Mouse (Mus musculus): ENCODE measurements at regions not wholly inside any gene's neighbourhood (a gene's known extent, or its start where the extent isn't known, plus 50 kb on each side); places are given as distances from the start of the nearest gene placed in this dataset.

DNA sequence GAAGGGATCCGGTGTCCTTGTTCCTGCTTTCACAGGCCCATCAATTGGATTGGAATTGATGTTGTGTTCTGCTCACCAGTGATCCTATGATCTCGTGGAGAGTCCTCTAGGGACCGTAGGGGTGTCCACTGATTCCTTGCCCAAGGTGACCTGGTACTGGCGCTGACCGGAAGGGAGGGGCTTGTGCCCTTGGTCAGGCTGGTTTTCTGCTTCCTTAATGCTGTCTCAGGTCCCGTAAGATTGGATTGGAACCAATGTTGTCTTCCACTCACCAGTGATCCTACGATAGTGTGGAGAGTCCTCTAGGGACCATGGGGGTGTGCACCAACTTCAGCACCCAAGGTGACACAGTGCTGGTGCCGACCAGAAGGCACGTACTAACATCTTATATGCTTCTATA is 324.9 kb upstream of the Ptchd4 start:
- no peak overlapping the region for H3K27ac ChIP-seq (replicated peaks; ENCODE audit: low read depth, low read length)
- H3K4me2 ChIP-seq (ENCODE audit: low read depth, low read length), result no peak overlapping the region
- no peaks in the 10 kb centered on the region for H3K4me1 ChIP-seq (ENCODE audit: control insufficient read depth, insufficient read depth, low read length)
- 85% methylated on average over 9 of the region's 9 CpGs for WGBS
- DNase-seq (ENCODE audit: low spot score) (no peak), ATAC-seq (ENCODE audit: low read depth) (no peak)
- no peak overlapping the region for H3K4me3 ChIP-seq (ENCODE audit: low read depth, low read length)
- no peaks in the 10 kb centered on the region for H3K27me3 ChIP-seq (replicated peaks; ENCODE audit: control insufficient read depth, insufficient read depth, low read length)
- H3K36me3 ChIP-seq (ENCODE audit: control insufficient read depth, insufficient read depth, low read length), result no peaks in the 10 kb centered on the region
- H3K9me3 ChIP-seq (ENCODE audit: control insufficient read depth, low read length), result no peaks in the 10 kb centered on the region
- H3K9ac ChIP-seq (ENCODE audit: low read depth, low read length), result no peak overlapping the region

DNA sequence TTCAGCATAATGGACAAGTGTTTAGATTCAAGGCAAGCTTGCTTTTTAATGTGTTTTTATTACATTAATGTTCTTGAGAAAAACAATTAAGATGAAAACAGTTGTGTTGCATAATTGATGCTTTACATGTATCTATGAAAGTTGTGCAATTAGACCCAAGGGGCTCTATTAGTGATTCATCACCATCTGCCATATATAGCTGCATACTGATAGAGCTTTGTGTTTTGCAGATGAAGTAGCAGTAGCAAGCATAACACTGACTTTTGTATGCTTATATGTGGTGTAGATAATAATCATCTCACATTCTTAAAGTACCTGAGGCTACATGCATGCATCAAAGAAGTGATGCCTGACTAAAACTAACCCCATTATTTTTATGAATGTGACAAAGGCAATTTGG is 307.3 kb upstream of the Ptchd4 start:
- Histone ChIP-seq H3K9me3 (ENCODE audit: control insufficient read depth, low read length) (no peaks in the 10 kb centered on the region), H3K9ac (ENCODE audit: low read depth, low read length) (no peak overlapping the region), H3K27me3 (replicated peaks; ENCODE audit: control insufficient read depth, insufficient read depth, low read length) (no peaks in the 10 kb centered on the region), H3K27ac (replicated peaks; ENCODE audit: low read depth, low read length) (no peak overlapping the region), H3K4me3 (ENCODE audit: low read depth, low read length) (no peak overlapping the region), H3K4me1 (ENCODE audit: control insufficient read depth, insufficient read depth, low read length) (no peaks in the 10 kb centered on the region), H3K36me3 (ENCODE audit: control insufficient read depth, insufficient read depth, low read length) (no peaks in the 10 kb centered on the region), H3K4me2 (ENCODE audit: low read depth, low read length) (no peak overlapping the region)
- no peak for ATAC-seq (ENCODE audit: low read depth)
- no peak for DNase-seq (ENCODE audit: low spot score)

GRCm38 (mm10) chr17:42024295-42024694 is 291.5 kb upstream of the Ptchd4 start:
- Histone ChIP-seq H3K4me2 (ENCODE audit: low read depth, low read length) (no peak overlapping the region), H3K9me3 (ENCODE audit: control insufficient read depth, low read length) (no peaks in the 10 kb centered on the region), H3K4me3 (ENCODE audit: low read depth, low read length) (no peak overlapping the region), H3K36me3 (ENCODE audit: control insufficient read depth, insufficient read depth, low read length) (no peaks in the 10 kb centered on the region), H3K9ac (ENCODE audit: low read depth, low read length) (no peak overlapping the region), H3K27me3 (replicated peaks; ENCODE audit: control insufficient read depth, insufficient read depth, low read length) (no peaks in the 10 kb centered on the region), H3K4me1 (ENCODE audit: control insufficient read depth, insufficient read depth, low read length) (no peaks in the 10 kb centered on the region), H3K27ac (replicated peaks; ENCODE audit: low read depth, low read length) (no peak overlapping the region)
- DNase-seq (ENCODE audit: low spot score) (no peak), ATAC-seq (ENCODE audit: low read depth) (no peak)
- WGBS, result 100% methylated on average over 1 of the region's 2 CpGs

GRCm38 (mm10) chr17:42027253-42027652 is 288.5 kb upstream of the Ptchd4 start:
- DNase-seq (ENCODE audit: low spot score), result no peak
- Histone ChIP-seq H3K9me3 (ENCODE audit: control insufficient read depth, low read length) (no peaks in the 10 kb centered on the region), H3K9ac (ENCODE audit: low read depth, low read length) (no peak overlapping the region), H3K36me3 (ENCODE audit: control insufficient read depth, insufficient read depth, low read length) (no peaks in the 10 kb centered on the region), H3K27me3 (replicated peaks; ENCODE audit: control insufficient read depth, insufficient read depth, low read length) (no peaks in the 10 kb centered on the region), H3K4me1 (ENCODE audit: control insufficient read depth, insufficient read depth, low read length) (no peaks in the 10 kb centered on the region), H3K4me3 (ENCODE audit: low read depth, low read length) (no peak overlapping the region), H3K27ac (replicated peaks; ENCODE audit: low read depth, low read length) (no peak overlapping the region), H3K4me2 (ENCODE audit: low read depth, low read length) (no peak overlapping the region)
- ATAC-seq (ENCODE audit: low read depth), result no peak

GRCm38 (mm10) chr17:42029452-42029851 is 286.3 kb upstream of the Ptchd4 start:
- Histone ChIP-seq H3K4me1 (ENCODE audit: control insufficient read depth, insufficient read depth, low read length) (no peaks in the 10 kb centered on the region), H3K4me2 (ENCODE audit: low read depth, low read length) (no peak overlapping the region), H3K27me3 (replicated peaks; ENCODE audit: control insufficient read depth, insufficient read depth, low read length) (no peaks in the 10 kb centered on the region), H3K4me3 (ENCODE audit: low read depth, low read length) (no peak overlapping the region), H3K27ac (replicated peaks; ENCODE audit: low read depth, low read length) (no peak overlapping the region), H3K9me3 (ENCODE audit: control insufficient read depth, low read length) (no peaks in the 10 kb centered on the region), H3K36me3 (ENCODE audit: control insufficient read depth, insufficient read depth, low read length) (no peaks in the 10 kb centered on the region), H3K9ac (ENCODE audit: low read depth, low read length) (no peak overlapping the region)
- ATAC-seq (ENCODE audit: low read depth) (no peak), DNase-seq (ENCODE audit: low spot score) (peak; percentile 14)
- WGBS, result 48% methylated on average over 3 of the region's 3 CpGs

- H3K4me3 ChIP-seq (ENCODE audit: low read depth, low read length), result no peak overlapping the region
- H3K9me3 ChIP-seq (ENCODE audit: control insufficient read depth, low read length), result no peaks in the 10 kb centered on the region
- DNase-seq (ENCODE audit: low spot score) (no peak), ATAC-seq (ENCODE audit: low read depth) (no peak)
- H3K27me3 ChIP-seq (replicated peaks; ENCODE audit: control insufficient read depth, insufficient read depth, low read length), result no peaks in the 10 kb centered on the region
- no peak overlapping the region for H3K27ac ChIP-seq (replicated peaks; ENCODE audit: low read depth, low read length)
- 93% methylated on average over 2 of the region's 2 CpGs for WGBS
- H3K4me1 ChIP-seq (ENCODE audit: control insufficient read depth, insufficient read depth, low read length), result no peaks in the 10 kb centered on the region
- no peak overlapping the region for H3K4me2 ChIP-seq (ENCODE audit: low read depth, low read length)
- H3K9ac ChIP-seq (ENCODE audit: low read depth, low read length), result no peak overlapping the region
- no peaks in the 10 kb centered on the region for H3K36me3 ChIP-seq (ENCODE audit: control insufficient read depth, insufficient read depth, low read length)
Measured at GRCm38 (mm10) chr17:42037089-42037488, 278.7 kb upstream of the Ptchd4 start.

- no peaks in the 10 kb centered on the region for H3K9me3 ChIP-seq (ENCODE audit: control insufficient read depth, low read length)
- 81% methylated on average over 5 of the region's 5 CpGs for WGBS
- no peak overlapping the region for H3K4me2 ChIP-seq (ENCODE audit: low read depth, low read length)
- ATAC-seq (ENCODE audit: low read depth), result 0 out of 2 replicates have a peak, but pooled peaks have one; percentile 37
- H3K4me1 ChIP-seq (ENCODE audit: control insufficient read depth, insufficient read depth, low read length), result no peaks in the 10 kb centered on the region
- no peak for DNase-seq (ENCODE audit: low spot score)
- no peak overlapping the region for H3K9ac ChIP-seq (ENCODE audit: low read depth, low read length)
- H3K36me3 ChIP-seq (ENCODE audit: control insufficient read depth, insufficient read depth, low read length), result no peaks in the 10 kb centered on the region
- no peak overlapping the region for H3K27ac ChIP-seq (replicated peaks; ENCODE audit: low read depth, low read length)
- no peaks in the 10 kb centered on the region for H3K27me3 ChIP-seq (replicated peaks; ENCODE audit: control insufficient read depth, insufficient read depth, low read length)
- no peak overlapping the region for H3K4me3 ChIP-seq (ENCODE audit: low read depth, low read length)
Measured at GRCm38 (mm10) chr17:42049779-42050515, 265.8 kb upstream of the Ptchd4 start.

DNA sequence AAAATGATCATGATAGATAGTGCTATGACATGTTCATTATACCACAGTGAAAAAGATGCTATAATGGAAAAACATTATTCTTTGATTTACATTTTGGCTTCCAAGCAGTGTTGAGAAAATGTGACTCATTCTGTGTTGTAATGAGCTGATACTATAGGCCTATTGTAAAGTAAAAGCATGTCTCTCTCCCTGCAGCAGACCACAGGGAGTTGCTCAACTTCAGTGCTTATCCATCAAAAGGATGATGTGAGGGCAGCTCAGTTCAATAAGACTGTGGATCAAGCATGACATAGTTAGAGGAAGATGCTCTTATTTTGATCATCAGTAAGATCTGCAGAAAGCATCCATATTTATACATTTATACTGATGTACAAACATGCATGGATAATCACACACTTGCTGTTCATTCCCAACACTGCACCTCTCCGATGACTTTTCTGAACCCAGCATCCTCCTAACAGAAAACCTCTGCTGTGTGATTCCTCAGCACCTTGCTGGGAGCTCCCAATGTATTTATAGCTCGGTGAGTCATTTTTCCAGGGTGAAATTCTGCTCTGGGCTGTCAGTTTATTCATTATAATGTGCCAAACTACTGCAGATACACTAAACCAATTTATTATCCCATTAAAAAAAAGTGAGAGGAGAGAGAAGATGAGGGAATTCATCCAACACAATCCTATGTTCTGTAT is 224.8 kb upstream of the Ptchd4 start:
- WGBS, result 70% methylated on average over 2 of the region's 2 CpGs
- Histone ChIP-seq H3K9me3 (ENCODE audit: control insufficient read depth, low read length) (no peaks in the 10 kb centered on the region), H3K4me3 (ENCODE audit: low read depth, low read length) (no peak overlapping the region), H3K4me2 (ENCODE audit: low read depth, low read length) (no peak overlapping the region), H3K4me1 (ENCODE audit: control insufficient read depth, insufficient read depth, low read length) (no peaks in the 10 kb centered on the region), H3K36me3 (ENCODE audit: control insufficient read depth, insufficient read depth, low read length) (no peaks in the 10 kb centered on the region), H3K9ac (ENCODE audit: low read depth, low read length) (no peak overlapping the region), H3K27ac (replicated peaks; ENCODE audit: low read depth, low read length) (no peak overlapping the region), H3K27me3 (replicated peaks; ENCODE audit: control insufficient read depth, insufficient read depth, low read length) (no peaks in the 10 kb centered on the region)
- no peak for DNase-seq (ENCODE audit: low spot score)
- no peak for ATAC-seq (ENCODE audit: low read depth)

DNA sequence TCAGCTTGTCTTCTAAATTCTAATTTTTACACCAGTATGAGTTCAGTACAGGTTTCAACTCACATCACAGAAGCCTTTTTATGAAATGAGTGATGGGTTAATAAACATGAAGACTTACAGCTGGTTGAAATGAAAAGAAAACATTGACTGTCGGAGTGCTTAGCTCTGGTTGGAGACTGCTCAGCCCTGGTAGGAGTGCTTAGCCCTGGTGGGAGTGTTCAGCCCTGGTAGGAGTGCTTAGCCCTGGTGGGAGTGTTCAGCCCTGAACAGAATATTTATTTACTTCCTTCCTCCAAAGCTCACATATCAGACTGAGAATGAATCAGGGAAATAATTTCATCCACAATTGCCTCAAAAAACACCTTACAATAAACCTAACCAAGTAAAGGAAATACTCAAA is 202.1 kb upstream of the Ptchd4 start:
- H3K4me2 ChIP-seq (ENCODE audit: low read depth, low read length), result no peak overlapping the region
- H3K27me3 ChIP-seq (replicated peaks; ENCODE audit: control insufficient read depth, insufficient read depth, low read length), result no peaks in the 10 kb centered on the region
- H3K9me3 ChIP-seq (ENCODE audit: control insufficient read depth, low read length), result no peaks in the 10 kb centered on the region
- DNase-seq (ENCODE audit: low spot score), result no peak
- H3K9ac ChIP-seq (ENCODE audit: low read depth, low read length), result no peak overlapping the region
- no peak overlapping the region for H3K4me3 ChIP-seq (ENCODE audit: low read depth, low read length)
- no peaks in the 10 kb centered on the region for H3K4me1 ChIP-seq (ENCODE audit: control insufficient read depth, insufficient read depth, low read length)
- no peaks in the 10 kb centered on the region for H3K36me3 ChIP-seq (ENCODE audit: control insufficient read depth, insufficient read depth, low read length)
- 59% methylated on average over 1 of the region's 1 CpGs for WGBS
- no peak overlapping the region for H3K27ac ChIP-seq (replicated peaks; ENCODE audit: low read depth, low read length)
- ATAC-seq (ENCODE audit: low read depth), result no peak

Data from embryonic facial prominence, embryonic 14.5 days (tissue).